Mouse (Mus musculus) thymus, adult 2 months (tissue): ENCODE results near the gene Ogg1.

Source experiments
- CTCF ChIP-seq: fragments of 200-500 bp; IDR thresholded peaks from 2 replicates; pipeline ENCODE4 v1.5.1; 2012; ENCODE audit warnings: mild to moderate bottlenecking, control low read depth, low read length, moderate library complexity, borderline replicate concordance; ENCODE audit not compliant: control insufficient read depth, poor library complexity, insufficient read depth; ENCODE audit errors: extremely low read depth
- POLR2A ChIP-seq: fragments of 200-500 bp; IDR thresholded peaks from 2 replicates; pipeline ENCODE4 v1.6.1; 2012; ENCODE audit warnings: mild to moderate bottlenecking, low read length, control low read depth, moderate library complexity; ENCODE audit not compliant: control insufficient read depth, poor library complexity, insufficient read depth; ENCODE audit errors: extremely low read depth

- TF ChIP-seq POLR2A (peak; percentile 55), CTCF (peak; percentile 46; the same call in 1 of the 2 replicates)
Observed at GRCm38 (mm10) chr6:113326533-113327315, at the start of gene Ogg1.
